ENCODE assay signal across 1 mouse cellular context in the genomic region with DNA sequence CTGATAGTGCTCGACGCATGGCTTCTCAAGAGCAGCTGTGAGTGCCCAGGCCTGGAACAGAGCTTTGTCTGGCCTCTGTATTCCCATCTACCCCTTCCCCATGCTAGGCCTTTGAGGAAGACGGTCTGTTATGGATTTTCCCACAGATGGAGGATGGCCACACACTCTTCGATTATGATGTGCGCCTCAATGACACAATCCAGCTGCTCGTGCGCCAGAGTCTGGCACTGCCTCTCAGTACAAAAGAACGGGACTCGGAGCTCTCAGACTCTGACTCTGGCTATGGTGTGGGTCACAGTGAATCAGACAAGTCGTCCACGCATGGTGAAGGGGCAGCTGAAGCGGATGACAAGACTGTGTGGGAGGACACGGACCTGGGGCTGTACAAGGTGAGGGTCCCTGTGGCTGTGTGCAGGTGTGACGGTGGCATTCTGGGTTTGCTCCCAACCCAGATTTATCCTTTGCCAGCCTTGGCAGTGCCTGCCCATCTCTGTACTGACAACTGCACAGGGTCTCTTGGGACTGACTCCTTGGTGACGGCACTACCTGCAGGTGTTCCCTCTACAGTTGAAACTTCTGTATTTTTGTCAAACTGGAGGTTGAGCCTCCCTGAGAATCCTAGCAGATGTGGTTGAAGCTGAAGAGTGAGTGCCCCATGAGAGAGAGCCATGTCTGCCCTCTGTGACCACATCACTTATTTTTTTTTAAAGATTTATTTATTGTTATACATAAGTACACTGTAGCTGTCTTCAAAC.
A peak's percentile ranks its signal among the peaks of the same experiment; 100 is the strongest.
TF ChIP-seq lines count a peak whose summit lies in the region.

No protein-coding gene starts in this region.

TF ChIP-seq in CH12.LX, 34 proteins besides CTCF, POLR2A, EP300 and RAD21:
- TF ChIP-seq ZNF384 (IDR thresholded peaks at IDR 0.05; ENCODE audit: low read depth, low read length) (peak; percentile 29; the same call in 1 of the 2 replicates), ETS1 (conservative IDR thresholded peaks at IDR 0.05; ENCODE audit: low read depth, low read length) (peak; percentile 41; the same call in 1 of the 2 replicates), GABPA (IDR thresholded peaks at IDR 0.05; ENCODE audit: insufficient replicate concordance, low read depth, low read length) (no peak)
